Mouse (Mus musculus): ENCODE measurements around the gene Orc3.

DNA sequence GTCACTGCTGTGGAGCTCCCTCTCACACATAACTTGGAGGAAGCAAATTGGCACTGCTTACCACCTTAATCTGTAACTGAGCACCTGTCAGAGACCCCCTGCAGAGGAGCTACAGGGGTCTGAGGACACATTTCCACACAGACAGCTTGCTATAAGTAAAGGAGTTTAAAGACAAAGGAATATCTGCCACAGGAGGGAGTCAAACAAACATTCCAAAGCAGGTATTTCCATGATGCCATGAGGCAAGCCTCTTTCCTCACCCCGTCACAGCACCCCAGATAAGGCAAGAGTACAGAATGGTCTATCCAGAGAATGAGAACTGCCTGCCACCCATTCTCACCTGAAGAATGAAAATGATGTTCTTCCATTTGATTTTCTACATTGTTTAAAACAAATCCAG, 35.5 kb downstream of the Orc3 start:
- no peak for TF ChIP-seq CTCF (IDR thresholded peaks at IDR 0.05 in 2 of 3, conservative IDR thresholded peaks at IDR 0.05 in 1 of 3; ENCODE audit: control insufficient read depth in 1 of 3, insufficient read depth in 1 of 3, low read depth in 2 of 3, low read length in 3 of 3, poor library complexity in 1 of 3, severe bottlenecking in 1 of 3)
- no peak for TF ChIP-seq USF1 (IDR thresholded peaks at IDR 0.05; ENCODE audit: low read depth, low read length)
- TF ChIP-seq MXI1 (IDR thresholded peaks at IDR 0.05; ENCODE audit: low read depth, low read length) = no peak
- TF ChIP-seq TCF12 (IDR thresholded peaks at IDR 0.05; ENCODE audit: low read depth, low read length) = no peak
- no peak for TF ChIP-seq POLR2A (IDR thresholded peaks at IDR 0.05; ENCODE audit: control insufficient read depth in 1 of 2, insufficient read depth in 1 of 2, low read depth in 1 of 2, low read length in 2 of 2, poor library complexity in 1 of 2)
- no peak for TF ChIP-seq E2F4 (IDR thresholded peaks at IDR 0.05; ENCODE audit: borderline replicate concordance, low read depth, low read length)
- TF ChIP-seq EP300 (IDR thresholded peaks at IDR 0.05; ENCODE audit: low read depth in 1 of 2, low read length in 2 of 2) = no peak
- no peak for TF ChIP-seq MAFK (IDR thresholded peaks at IDR 0.05; ENCODE audit: borderline replicate concordance, low read depth, low read length)
- no peak for TF ChIP-seq RCOR1 (IDR thresholded peaks at IDR 0.05; ENCODE audit: low read depth, low read length)
- no peak for TF ChIP-seq CHD1 (IDR thresholded peaks at IDR 0.05; ENCODE audit: low read depth, low read length)
- no peak for TF ChIP-seq TAL1 (IDR thresholded peaks at IDR 0.05; ENCODE audit: low read length)
- no peak for TF ChIP-seq GABPA (IDR thresholded peaks at IDR 0.05; ENCODE audit: low read depth, low read length)
- no peak for TF ChIP-seq GATA1 (IDR thresholded peaks at IDR 0.05; ENCODE audit: low read depth, low read length)
